Mouse (Mus musculus) embryo, embryonic 10.5 days (tissue): ENCODE measurements around the gene Rnf182.

Experiments used
- DNase-seq: peaks from one replicate; pipeline ENCODE4 v3.0.0-alpha.2; 2015; ENCODE audit warnings: low spot score

Rnf182 gene

GRCm38 (mm10) chr13:43703471-43703870 lies 88.0 kb downstream of the Rnf182 start:
- no peak for DNase-seq

- DNase-seq, result no peak
Observed at GRCm38 (mm10) chr13:43704533-43705116, 89.1 kb downstream of the Rnf182 start.

GRCm38 (mm10) chr13:43706387-43706786 lies 90.9 kb downstream of the Rnf182 start:
- DNase-seq, result no peak

- DNase-seq, result no peak
Observed at GRCm38 (mm10) chr13:43709529-43709928, 94.0 kb downstream of the Rnf182 start.

- DNase-seq, result no peak
Observed at GRCm38 (mm10) chr13:43711708-43712314, 96.3 kb downstream of the Rnf182 start.

GRCm38 (mm10) chr13:43714741-43715140 lies 99.2 kb downstream of the Rnf182 start:
- DNase-seq, result no peak

- no peak for DNase-seq
Observed at GRCm38 (mm10) chr13:43715466-43715865, 100.0 kb downstream of the Rnf182 start.

GRCm38 (mm10) chr13:43716514-43717036 lies 101.1 kb downstream of the Rnf182 start:
- no peak for DNase-seq

GRCm38 (mm10) chr13:43718173-43718572 lies 102.7 kb downstream of the Rnf182 start:
- no peak for DNase-seq

GRCm38 (mm10) chr13:43720496-43720895 lies 105.0 kb downstream of the Rnf182 start:
- no peak for DNase-seq
